Mouse (Mus musculus): Measurements from ENCODE around the gene Crocc2.

DNA sequence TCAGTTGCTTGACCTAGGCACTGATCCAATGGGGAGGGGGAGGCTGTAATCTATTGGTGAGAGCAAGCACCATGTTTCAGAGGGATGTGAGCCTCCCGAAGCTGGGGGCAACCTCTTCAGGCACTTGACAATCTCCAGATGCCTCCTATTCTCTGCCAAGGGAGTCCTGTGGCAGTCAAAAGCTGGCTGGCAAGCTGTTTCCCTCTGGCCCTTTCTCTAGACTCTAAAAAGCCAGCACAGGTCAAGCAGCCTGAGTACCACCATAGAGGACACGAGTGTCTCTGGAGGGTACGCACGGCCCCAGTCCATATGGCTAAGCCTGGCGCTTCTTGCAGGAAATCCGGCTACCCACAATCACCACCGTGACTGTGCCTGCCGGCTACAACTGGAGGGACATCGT, 24.3 kb upstream of the Crocc2 start:
- TF ChIP-seq CTCF (IDR thresholded peaks at IDR 0.05 in 2 of 3, conservative IDR thresholded peaks at IDR 0.05 in 1 of 3; ENCODE audit: control insufficient read depth in 1 of 3, insufficient read depth in 1 of 3, low read depth in 2 of 3, low read length in 3 of 3, poor library complexity in 1 of 3, severe bottlenecking in 1 of 3) = no peak
- no peak for TF ChIP-seq MXI1 (IDR thresholded peaks at IDR 0.05; ENCODE audit: low read depth, low read length)
- TF ChIP-seq GABPA (IDR thresholded peaks at IDR 0.05; ENCODE audit: low read depth, low read length) = no peak
- no peak for TF ChIP-seq USF1 (IDR thresholded peaks at IDR 0.05; ENCODE audit: low read depth, low read length)
- TF ChIP-seq POLR2A (IDR thresholded peaks at IDR 0.05; ENCODE audit: control insufficient read depth in 1 of 2, insufficient read depth in 1 of 2, low read depth in 1 of 2, low read length in 2 of 2, poor library complexity in 1 of 2) = no peak
- TF ChIP-seq EP300 (IDR thresholded peaks at IDR 0.05; ENCODE audit: low read depth in 1 of 2, low read length in 2 of 2) = no peak
